Mouse (Mus musculus): ENCODE measurements at regions not wholly inside any gene's neighbourhood (a gene's known extent, or its start where the extent isn't known, plus 50 kb on each side); places are given as distances from the start of the nearest gene placed in this dataset.

GRCm38 (mm10) chr17:65015731-65016130 lies 179.9 kb upstream of the 4930583I09Rik start:
- no peak for DNase-seq (ENCODE audit: low read depth, low spot score)

GRCm38 (mm10) chr17:65014682-65015081 lies 178.8 kb upstream of the 4930583I09Rik start:
- DNase-seq (ENCODE audit: low read depth, low spot score): no peak

- DNase-seq (ENCODE audit: low read depth, low spot score): no peak
Measured at GRCm38 (mm10) chr17:65000626-65001135, 164.8 kb upstream of the 4930583I09Rik start.

- DNase-seq (ENCODE audit: low read depth, low spot score): no peak
Measured at GRCm38 (mm10) chr17:64994483-64994882, 158.6 kb upstream of the 4930583I09Rik start.

GRCm38 (mm10) chr17:64991262-64991661 lies 155.4 kb upstream of the 4930583I09Rik start:
- no peak for DNase-seq (ENCODE audit: low read depth, low spot score)

- DNase-seq (ENCODE audit: low read depth, low spot score): no peak
Measured at GRCm38 (mm10) chr17:64984276-64985011, 148.6 kb upstream of the 4930583I09Rik start.

- no peak for DNase-seq (ENCODE audit: low read depth, low spot score)
Measured at GRCm38 (mm10) chr17:64983480-64983879, 147.6 kb upstream of the 4930583I09Rik start.

- DNase-seq (ENCODE audit: low read depth, low spot score): no peak
Measured at GRCm38 (mm10) chr17:64964153-64964552, 128.3 kb upstream of the 4930583I09Rik start.

GRCm38 (mm10) chr17:64961887-64962286 lies 126.0 kb upstream of the 4930583I09Rik start:
- no peak for DNase-seq (ENCODE audit: low read depth, low spot score)

- no peak for DNase-seq (ENCODE audit: low read depth, low spot score)
Measured at GRCm38 (mm10) chr17:64957495-64957894, 121.6 kb upstream of the 4930583I09Rik start.

- no peak for DNase-seq (ENCODE audit: low read depth, low spot score)
Measured at GRCm38 (mm10) chr17:64956506-64956905, 120.6 kb upstream of the 4930583I09Rik start.

GRCm38 (mm10) chr17:64953275-64953674 lies 117.4 kb upstream of the 4930583I09Rik start:
- no peak for DNase-seq (ENCODE audit: low read depth, low spot score)

GRCm38 (mm10) chr17:64951625-64951940 lies 115.7 kb upstream of the 4930583I09Rik start:
- no peak for DNase-seq (ENCODE audit: low read depth, low spot score)

- peak; percentile 41 for DNase-seq (ENCODE audit: low read depth, low spot score)
Measured at GRCm38 (mm10) chr17:64950802-64951624, 115.1 kb upstream of the 4930583I09Rik start.

GRCm38 (mm10) chr17:64943213-64943612 lies 107.3 kb upstream of the 4930583I09Rik start:
- no peak for DNase-seq (ENCODE audit: low read depth, low spot score)

- DNase-seq (ENCODE audit: low read depth, low spot score): no peak
Measured at GRCm38 (mm10) chr17:64941555-64941954, 105.7 kb upstream of the 4930583I09Rik start.

- no peak for DNase-seq (ENCODE audit: low read depth, low spot score)
Measured at GRCm38 (mm10) chr17:64935683-64936082, 99.8 kb upstream of the 4930583I09Rik start.

- no peak for DNase-seq (ENCODE audit: low read depth, low spot score)
Measured at GRCm38 (mm10) chr17:64934411-64934810, 98.5 kb upstream of the 4930583I09Rik start.

GRCm38 (mm10) chr17:64930816-64931428 lies 95.1 kb upstream of the 4930583I09Rik start:
- DNase-seq (ENCODE audit: low read depth, low spot score): peak; percentile 40

GRCm38 (mm10) chr17:64923762-64924161 lies 87.9 kb upstream of the 4930583I09Rik start:
- DNase-seq (ENCODE audit: low read depth, low spot score): no peak

- DNase-seq (ENCODE audit: low read depth, low spot score): no peak
Measured at GRCm38 (mm10) chr17:64922235-64922634, 86.4 kb upstream of the 4930583I09Rik start.

GRCm38 (mm10) chr17:64920236-64920635 lies 84.4 kb upstream of the 4930583I09Rik start:
- DNase-seq (ENCODE audit: low read depth, low spot score): peak; percentile 40

All from ZHBTc4 (cell line).